Mouse (Mus musculus) hindbrain, embryonic 12.5 days (tissue): ENCODE data around the gene Fam57b. TPM values are rescaled to one million over a fixed set of nuclear protein-coding genes. Genes with fewer than 3 reads are reported as not detected.

ENCODE experiments used
- ATAC-seq: fragments of 200-750 bp; cut with Nextera tagmentation; 2 replicates; pipeline ENCODE4 v1.8.0; 2017; ENCODE audit warnings: moderate TSS enrichment; ENCODE audit not compliant: low FRiP score
- H3K27ac ChIP-seq: fragments of 300-500 bp; sonication (generic); 2 replicates; pipeline ENCODE4 v1.5.1; 2016; ENCODE audit warnings: mild to moderate bottlenecking
- H3K27me3 ChIP-seq: fragments of 300-500 bp; sonication (generic); 2 replicates; pipeline ENCODE4 v1.6.1; 2016; ENCODE audit warnings: mild to moderate bottlenecking
- H3K36me3 ChIP-seq: fragments of 300-500 bp; sonication (generic); 2 replicates; pipeline ENCODE4 v1.6.1; 2016; ENCODE audit warnings: mild to moderate bottlenecking
- H3K4me1 ChIP-seq: fragments of 300-500 bp; sonication (generic); 2 replicates; pipeline ENCODE4 v1.6.1; 2016
- H3K4me2 ChIP-seq: fragments of 300-500 bp; sonication (generic); replicated peaks from 2 replicates; pipeline ENCODE4 v1.6.1; 2016; ENCODE audit warnings: mild to moderate bottlenecking
- H3K4me3 ChIP-seq: fragments of 300-500 bp; sonication (generic); 2 replicates; pipeline ENCODE4 v1.5.1; 2016; ENCODE audit warnings: mild to moderate bottlenecking
- H3K9ac ChIP-seq: fragments of 300-500 bp; sonication (generic); 2 replicates; pipeline ENCODE4 v1.6.1; 2016; ENCODE audit warnings: mild to moderate bottlenecking, moderate library complexity
- H3K9me3 ChIP-seq: fragments of 300-500 bp; sonication (generic); replicated peaks from 2 replicates; pipeline ENCODE4 v1.6.1; 2016; ENCODE audit warnings: mild to moderate bottlenecking
- WGBS: fragments of 180-500 bp; shearing (Covaris S2); methylation state at CpG from one replicate; pipeline ENCODE4 v1.1.7; 2016; 5-methylcytosine and 5-hydroxymethylcytosine counted together
- polyA plus RNA-seq: library from polyadenylated mRNA; unstranded; fragments of >200 nt; fragmentation: Nextera tagmentation; extraction: Ambion mirVana; gene quantifications from 2 replicates; pipeline ENCODE4 v1.2.1, GENCODE M21; 2016

Gene Fam57b
- polyA plus RNA-seq, 1 experiment from 2014 or later, result 23.7 TPM

- Histone ChIP-seq H3K27me3 (no peaks in the 10 kb centered on the region), H3K27ac (peak overlapping the region; percentile 83), H3K9me3 (no peaks in the 10 kb centered on the region), H3K4me3 (peak overlapping the region; percentile 37), H3K9ac (peak overlapping the region; percentile 55), H3K36me3 (peaks cover 23% of the 10 kb centered on the region), H3K4me2 (peak overlapping the region; percentile 82), H3K4me1 (peaks cover 45% of the 10 kb centered on the region)
- ATAC-seq, result peak; percentile 74
- WGBS, result under 1% methylated on average over 21 of the region's 21 CpGs
Measured at GRCm38 (mm10) chr7:126779983-126780970, 17.2 kb upstream of the Fam57b start.

- Histone ChIP-seq H3K27ac (peak within 1 kb of the TSS; percentile 83), H3K4me1 (peaks cover 39% of the 10 kb centered on the region), H3K4me2 (peak within 1 kb of the TSS; percentile 82), H3K36me3 (peaks cover 31% of the 10 kb centered on the region), H3K27me3 (no peaks in the 10 kb centered on the region), H3K9ac (peak within 1 kb of the TSS; percentile 55), H3K9me3 (no peaks in the 10 kb centered on the region), H3K4me3 (peak within 1 kb of the TSS; percentile 37)
- 7% methylated on average over 22 of the region's 22 CpGs for WGBS
- ATAC-seq, result peak; percentile 38
Measured at GRCm38 (mm10) chr7:126780971-126781635, 16.4 kb upstream of the Fam57b start, which contains the start of gene Tbx6. Gene Tbx6, plus strand, starts transcription at chr7:126781483.

GRCm38 (mm10) chr7:126781661-126782370 lies 15.7 kb upstream of the Fam57b start:
- no peak for ATAC-seq
- Histone ChIP-seq H3K27ac (peak overlapping the region; percentile 83; the same call in 1 of the 2 replicates), H3K4me1 (peaks cover 36% of the 10 kb centered on the region), H3K4me3 (peak overlapping the region; percentile 37; the same call in 1 of the 2 replicates), H3K36me3 (peaks cover 38% of the 10 kb centered on the region), H3K27me3 (no peaks in the 10 kb centered on the region), H3K9ac (0 out of 2 replicates have a peak overlapping the region, but pooled peaks have one; percentile 55), H3K4me2 (peak overlapping the region; percentile 82), H3K9me3 (no peaks in the 10 kb centered on the region)
- WGBS, result 39% methylated on average over 11 of the region's 11 CpGs

- no peak overlapping the region for H3K4me3 ChIP-seq
- H3K9me3 ChIP-seq, result no peaks in the 10 kb centered on the region
- 84% methylated on average over 13 of the region's 13 CpGs for WGBS
- no peak overlapping the region; the same call in 1 of the 2 replicates for H3K9ac ChIP-seq
- 0 out of 2 replicates have a peak overlapping the region, but pooled peaks have one; percentile 17 for H3K27ac ChIP-seq
- H3K36me3 ChIP-seq, result peaks cover 47% of the 10 kb centered on the region
- no peak overlapping the region for H3K4me2 ChIP-seq
- ATAC-seq, result no peak
- H3K27me3 ChIP-seq, result no peaks in the 10 kb centered on the region
- H3K4me1 ChIP-seq, result peaks cover 30% of the 10 kb centered on the region
Measured at GRCm38 (mm10) chr7:126782693-126783092, 14.8 kb upstream of the Fam57b start.

GRCm38 (mm10) chr7:126784469-126784868 lies 13.0 kb upstream of the Fam57b start:
- WGBS, result 91% methylated on average over 7 of the region's 7 CpGs
- Histone ChIP-seq H3K9me3 (no peaks in the 10 kb centered on the region), H3K4me3 (no peak overlapping the region), H3K4me2 (no peak overlapping the region), H3K27ac (no peak overlapping the region), H3K27me3 (no peaks in the 10 kb centered on the region), H3K9ac (no peak overlapping the region), H3K4me1 (peaks cover 19% of the 10 kb centered on the region), H3K36me3 (peaks cover 61% of the 10 kb centered on the region)
- ATAC-seq, result no peak

GRCm38 (mm10) chr7:126785056-126785455 lies 12.4 kb upstream of the Fam57b start:
- no peak for ATAC-seq
- Histone ChIP-seq H3K27me3 (no peaks in the 10 kb centered on the region), H3K4me1 (peaks cover 13% of the 10 kb centered on the region), H3K9ac (no peak overlapping the region), H3K9me3 (no peaks in the 10 kb centered on the region), H3K36me3 (peaks cover 67% of the 10 kb centered on the region), H3K27ac (no peak overlapping the region), H3K4me2 (no peak overlapping the region), H3K4me3 (no peak overlapping the region)
- WGBS, result 91% methylated on average over 4 of the region's 4 CpGs

GRCm38 (mm10) chr7:126786142-126786541 lies 11.3 kb upstream of the Fam57b start:
- 91% methylated on average over 14 of the region's 14 CpGs for whole genome bisulfite sequencing
- H3K4me2 ChIP-seq, result no peak overlapping the region
- no peak overlapping the region for H3K4me3 ChIP-seq
- peaks cover 74% of the 10 kb centered on the region for H3K36me3 ChIP-seq
- H3K4me1 ChIP-seq, result peaks cover 14% of the 10 kb centered on the region
- no peak for ATAC-seq
- H3K9me3 ChIP-seq, result no peaks in the 10 kb centered on the region
- H3K27me3 ChIP-seq, result no peaks in the 10 kb centered on the region
- no peak overlapping the region for H3K9ac ChIP-seq
- no peak overlapping the region for H3K27ac ChIP-seq

- peaks cover 19% of the 10 kb centered on the region for H3K4me1 ChIP-seq
- 0 out of 2 replicates have a peak overlapping the region, but pooled peaks have one; percentile 4 for H3K9ac ChIP-seq
- H3K4me3 ChIP-seq, result no peak overlapping the region
- no peak overlapping the region for H3K27ac ChIP-seq
- WGBS, result 95% methylated on average over 4 of the region's 4 CpGs
- ATAC-seq, result no peak
- H3K4me2 ChIP-seq, result no peak overlapping the region
- peaks cover 66% of the 10 kb centered on the region for H3K36me3 ChIP-seq
- H3K9me3 ChIP-seq, result no peaks in the 10 kb centered on the region
- no peaks in the 10 kb centered on the region for H3K27me3 ChIP-seq
Measured at GRCm38 (mm10) chr7:126789141-126789540, 8.3 kb upstream of the Fam57b start.

- Histone ChIP-seq H3K27ac (peak within 1 kb of the TSS; percentile 96), H3K36me3 (peaks cover 61% of the 10 kb centered on the region), H3K9ac (peak within 1 kb of the TSS; percentile 94), H3K4me3 (peak within 1 kb of the TSS; percentile 95), H3K4me2 (peak within 1 kb of the TSS; percentile 83), H3K9me3 (no peaks in the 10 kb centered on the region), H3K27me3 (no peaks in the 10 kb centered on the region), H3K4me1 (peaks cover 35% of the 10 kb centered on the region)
- under 1% methylated on average over 73 of the region's 83 CpGs for WGBS
- peak; percentile 91 for ATAC-seq
Measured at GRCm38 (mm10) chr7:126791851-126792720, 5.4 kb upstream of the Fam57b start, which contains the start of gene Ppp4c. Gene Ppp4c, minus strand, starts transcription at chr7:126792496.

- peaks cover 43% of the 10 kb centered on the region for H3K4me1 ChIP-seq
- 27% methylated on average over 11 of the region's 11 CpGs for WGBS
- peaks cover 57% of the 10 kb centered on the region for H3K36me3 ChIP-seq
- ATAC-seq, result peak; percentile 41
- H3K27ac ChIP-seq, result peak overlapping the region; percentile 96
- no peaks in the 10 kb centered on the region for H3K9me3 ChIP-seq
- peak overlapping the region; percentile 95 for H3K4me3 ChIP-seq
- peak overlapping the region; percentile 94 for H3K9ac ChIP-seq
- no peaks in the 10 kb centered on the region for H3K27me3 ChIP-seq
- peak overlapping the region; percentile 83 for H3K4me2 ChIP-seq
Measured at GRCm38 (mm10) chr7:126792721-126793443, 4.6 kb upstream of the Fam57b start.
